Mouse (Mus musculus) stomach, embryonic 16.5 days (tissue): ENCODE results near the gene Tctex1d4. TPM values are rescaled to one million over a fixed set of nuclear protein-coding genes. Genes with fewer than 3 reads are reported as not detected.
A peak's percentile ranks its signal among the peaks of the same experiment; 100 is the strongest.

Experiments
- ATAC-seq: fragments of 200-750 bp; cut with Nextera tagmentation; 2 replicates; pipeline ENCODE4 v1.8.0; 2017; ENCODE audit warnings: moderate number of reproducible peaks, moderate TSS enrichment; ENCODE audit not compliant: insufficient read depth, low FRiP score
- H3K27ac ChIP-seq: fragments of 300-500 bp; sonication (generic); 2 replicates; pipeline ENCODE4 v1.5.1; 2014; ENCODE audit warnings: low read length
- H3K27me3 ChIP-seq: fragments of 300-500 bp; sonication (generic); 2 replicates; pipeline ENCODE4 v1.6.1; 2014; ENCODE audit warnings: low read length, control low read depth, mixed read lengths; ENCODE audit not compliant: control insufficient read depth, insufficient read depth
- H3K36me3 ChIP-seq: fragments of 300-500 bp; sonication (generic); 2 replicates; pipeline ENCODE4 v1.6.1; 2014; ENCODE audit warnings: low read length; ENCODE audit not compliant: control insufficient read depth, insufficient read depth
- H3K4me1 ChIP-seq: fragments of 300-500 bp; sonication (generic); 2 replicates; pipeline ENCODE4 v1.6.1; 2014; ENCODE audit warnings: low read length, control low read depth, mixed read lengths; ENCODE audit not compliant: control insufficient read depth, insufficient read depth
- H3K4me2 ChIP-seq: fragments of 300-500 bp; sonication (generic); 2 replicates; pipeline ENCODE4 v1.6.1; 2014; ENCODE audit warnings: low read depth, low read length, mixed read lengths
- H3K4me3 ChIP-seq: fragments of 300-500 bp; sonication (generic); replicated peaks from 2 replicates; pipeline ENCODE4 v1.5.1; 2014; ENCODE audit warnings: mild to moderate bottlenecking, low read length
- H3K9ac ChIP-seq: fragments of 300-500 bp; sonication (generic); 2 replicates; pipeline ENCODE4 v1.6.1; 2014; ENCODE audit warnings: low read length
- H3K9me3 ChIP-seq: fragments of 300-500 bp; sonication (generic); replicated peaks from 2 replicates; pipeline ENCODE4 v1.6.1; 2016; ENCODE audit warnings: low read length, control low read depth; ENCODE audit not compliant: control insufficient read depth
- WGBS: fragments of 180-500 bp; shearing (Covaris S2); extraction: QIAGEN DNeasy Blood & Tissue Kit; methylation state at CpG from one replicate; pipeline ENCODE4 v1.1.7; 2014; 5-methylcytosine and 5-hydroxymethylcytosine counted together
- microRNA-seq: library from miRNA; unstranded; fragments of <30 nt; microRNA quantifications from one replicate; pipeline ENCODE4, GENCODE M21; 2016
- polyA plus RNA-seq: library from polyadenylated mRNA; unstranded; fragments of >200 nt; fragmentation: Nextera tagmentation; extraction: Ambion mirVana; gene quantifications from 2 replicates; pipeline ENCODE4 v1.2.1, GENCODE M21; 2015

Gene Tctex1d4
- polyA plus RNA-seq, 1 experiment from 2014 or later, result 0.22 TPM

- peaks cover 38% of the 10 kb centered on the region for H3K36me3 ChIP-seq
Measured at GRCm38 (mm10) chr4:117155020-117155791, 28.6 kb downstream of the Tctex1d4 start.

GRCm38 (mm10) chr4:117155792-117156355 lies 29.3 kb downstream of the Tctex1d4 start, which contains the start of gene Rps8:
Gene Rps8 (minus strand): TSS chr4:117156243.
- Histone ChIP-seq H3K4me3 (peak within 1 kb of the TSS; percentile 99), H3K9ac (peak within 1 kb of the TSS; percentile 99), H3K36me3 (peaks cover 33% of the 10 kb centered on the region), H3K4me1 (peaks cover 10% of the 10 kb centered on the region), H3K27ac (peak within 1 kb of the TSS; percentile 93), H3K9me3 (no peaks in the 10 kb centered on the region), H3K27me3 (no peaks in the 10 kb centered on the region), H3K4me2 (peak within 1 kb of the TSS; percentile 83)
- under 1% methylated on average over 52 of the region's 52 CpGs for WGBS
- peak; percentile 95 for ATAC-seq

More at GRCm38 (mm10) chr4:117155020-117155791, 28.6 kb downstream of the Tctex1d4 start:
- Histone ChIP-seq H3K9me3 (no peaks in the 10 kb centered on the region), H3K27ac (peak overlapping the region; percentile 93), H3K4me2 (peak overlapping the region; percentile 83), H3K4me1 (peaks cover 10% of the 10 kb centered on the region), H3K27me3 (no peaks in the 10 kb centered on the region), H3K4me3 (peak overlapping the region; percentile 99), H3K9ac (peak overlapping the region; percentile 99)
- under 1% methylated on average over 44 of the region's 44 CpGs for WGBS
- no peak for ATAC-seq

- peak overlapping the region; percentile 93 for H3K27ac ChIP-seq
- no peaks in the 10 kb centered on the region for H3K27me3 ChIP-seq
- peak overlapping the region; percentile 99 for H3K9ac ChIP-seq
- peaks cover 30% of the 10 kb centered on the region for H3K36me3 ChIP-seq
- peak overlapping the region; percentile 99 for H3K4me3 ChIP-seq
- H3K9me3 ChIP-seq, result no peaks in the 10 kb centered on the region
- H3K4me1 ChIP-seq, result peaks cover 10% of the 10 kb centered on the region
- ATAC-seq, result no peak
- WGBS, result 30% methylated on average over 6 of the region's 6 CpGs
- peak overlapping the region; percentile 51 for H3K4me2 ChIP-seq
Measured at GRCm38 (mm10) chr4:117156372-117156771, 29.8 kb downstream of the Tctex1d4 start.

GRCm38 (mm10) chr4:117159666-117160065 lies 33.1 kb downstream of the Tctex1d4 start:
- no peak for ATAC-seq
- Histone ChIP-seq H3K9me3 (no peaks in the 10 kb centered on the region), H3K4me3 (no peak overlapping the region), H3K9ac (no peak overlapping the region), H3K4me1 (peaks cover 1% of the 10 kb centered on the region; the same call in 1 of the 2 replicates), H3K27me3 (no peaks in the 10 kb centered on the region), H3K4me2 (no peak overlapping the region), H3K27ac (no peak overlapping the region), H3K36me3 (peaks cover 15% of the 10 kb centered on the region)
- WGBS, result 77% methylated on average over 10 of the region's 10 CpGs

- no peak overlapping the region for H3K9ac ChIP-seq
- WGBS, result 76% methylated on average over 4 of the region's 4 CpGs
Measured at GRCm38 (mm10) chr4:117161183-117161582, 34.6 kb downstream of the Tctex1d4 start.

GRCm38 (mm10) chr4:117169936-117170335 lies 43.3 kb downstream of the Tctex1d4 start:
- H3K9ac ChIP-seq, result no peak overlapping the region
- H3K4me3 ChIP-seq, result no peak overlapping the region
- peaks cover 40% of the 10 kb centered on the region for H3K36me3 ChIP-seq
- 79% methylated on average over 5 of the region's 5 CpGs for WGBS
- H3K4me2 ChIP-seq, result no peak overlapping the region
- no peaks in the 10 kb centered on the region for H3K4me1 ChIP-seq
- H3K9me3 ChIP-seq, result no peaks in the 10 kb centered on the region
- ATAC-seq, result no peak
- H3K27me3 ChIP-seq, result no peaks in the 10 kb centered on the region
- no peak overlapping the region for H3K27ac ChIP-seq

More at GRCm38 (mm10) chr4:117161183-117161582, 34.6 kb downstream of the Tctex1d4 start:
- H3K36me3 ChIP-seq, result peaks cover 24% of the 10 kb centered on the region
- no peak overlapping the region for H3K4me3 ChIP-seq
- H3K4me1 ChIP-seq, result no peaks in the 10 kb centered on the region
- H3K9me3 ChIP-seq, result no peaks in the 10 kb centered on the region
- H3K27ac ChIP-seq, result no peak overlapping the region
- no peaks in the 10 kb centered on the region for H3K27me3 ChIP-seq
- H3K4me2 ChIP-seq, result no peak overlapping the region
- no peak for ATAC-seq

Small RNAs within 50 kb of the gene (microRNA-seq; reads per million reads assigned to microRNA genes)
- not detected for gene Gm22398

Other genes with a start within 250 kb of the Tctex1d4 start
- gene Zswim5, start 249.4 kb upstream of the Tctex1d4 start, polyA plus RNA-seq, result 0.44 and 0.56 TPM in 2 replicates
- 77.5 and 84.2 TPM in 2 replicates for gene Urod, start 132.4 kb upstream of the Tctex1d4 start, polyA plus RNA-seq
- gene Hectd3, start 131.5 kb upstream of the Tctex1d4 start, polyA plus RNA-seq, result 6.9 and 8.3 TPM in 2 replicates
- gene Eif2b3, start 107.4 kb upstream of the Tctex1d4 start, polyA plus RNA-seq, result 35.6 and 36.3 TPM in 2 replicates
- gene Ptch2, start 30.7 kb upstream of the Tctex1d4 start, polyA plus RNA-seq, result 7.0 and 7.3 TPM in 2 replicates
- 6.5 and 6.6 TPM in 2 replicates for gene Btbd19, start 1.1 kb upstream of the Tctex1d4 start, polyA plus RNA-seq
- gene Plk3, start 7.2 kb downstream of the Tctex1d4 start, polyA plus RNA-seq, result 3.4 and 5.0 TPM in 2 replicates
- 671 and 829 TPM in 2 replicates for gene Rps8, start 29.4 kb downstream of the Tctex1d4 start, polyA plus RNA-seq
- 42.4 and 44.3 TPM in 2 replicates for gene Kif2c, start 55.8 kb downstream of the Tctex1d4 start, polyA plus RNA-seq
- 14.2 and 14.6 TPM in 2 replicates for gene Tmem53, start 125.2 kb downstream of the Tctex1d4 start, polyA plus RNA-seq
- 0.32 and 0.61 TPM in 2 replicates for gene Armh1, start 125.3 kb downstream of the Tctex1d4 start, polyA plus RNA-seq